Mouse (Mus musculus) heart, adult 8-10 months (tissue): ENCODE results near the gene Asrgl1. TPM values are rescaled to one million over a fixed set of nuclear protein-coding genes. Genes with fewer than 3 reads are reported as not detected.
"Not testable (repeated sequence)": the region's sequence is repeated elsewhere in the genome, so short reads cannot be mapped to it uniquely, and the experiment has no call there.

ENCODE experiments used
- DNase-seq: peaks from one replicate; pipeline ENCODE4 v3.0.0; 2022; ENCODE audit warnings: low spot score
- total RNA-seq, 4 experiments: library from RNA; stranded (reverse); gene quantifications; 2 replicates each; pipeline ENCODE4 v1.2.4; 2022

The Asrgl1 gene
- total RNA-seq, 4 experiments from 2014 or later, result 31.9 to 37.3 (median 37.2) TPM

- no peak for DNase-seq
Measured at GRCm38 (mm10) chr19:9105101-9105685, 30.2 kb downstream of the Asrgl1 start.

DNA sequence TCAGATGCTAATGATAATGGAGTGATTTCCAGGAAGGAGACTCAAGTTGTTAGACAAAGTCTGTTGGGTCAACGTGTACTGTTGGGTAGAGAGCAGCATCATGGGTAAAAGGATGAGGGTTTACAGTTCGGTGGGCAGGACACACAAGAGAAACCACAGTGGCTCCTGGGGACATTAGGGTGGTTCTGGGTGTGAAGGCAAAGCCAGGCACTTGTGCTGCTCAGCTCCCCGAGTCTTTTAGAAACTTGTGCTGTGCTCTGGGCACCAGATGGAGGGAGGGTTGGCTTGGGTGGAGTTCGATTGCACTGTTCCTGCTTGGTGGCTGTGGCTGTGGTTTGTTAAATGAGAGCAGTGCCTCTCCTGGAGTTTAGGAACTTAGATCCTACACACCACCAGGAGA, 31.4 kb downstream of the Asrgl1 start:
- no peak for DNase-seq

DNA sequence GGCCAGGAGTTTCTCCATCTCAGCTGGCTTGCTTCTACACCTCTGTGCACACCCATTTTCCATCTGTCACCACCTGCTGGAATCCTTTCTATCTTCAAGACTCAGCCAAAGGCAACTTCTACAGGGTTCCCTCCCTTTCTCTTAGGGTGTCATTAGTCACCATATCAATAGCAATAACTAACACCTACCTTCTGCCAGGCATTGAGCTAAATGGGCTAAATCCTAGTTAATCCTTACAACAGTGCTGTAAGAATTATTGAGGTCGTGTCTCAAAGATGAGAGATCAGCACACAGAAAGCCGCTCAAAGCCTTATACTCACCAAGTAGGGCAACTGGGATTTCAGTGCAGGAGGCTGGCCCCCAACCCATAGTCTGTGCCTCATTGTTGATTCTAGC, 34.4 kb downstream of the Asrgl1 start:
- DNase-seq, result no peak

GRCm38 (mm10) chr19:9100297-9101061, 35.0 kb downstream of the Asrgl1 start:
- DNase-seq, result no peak

- DNase-seq, result no peak
Measured at GRCm38 (mm10) chr19:9099751-9100150, 35.7 kb downstream of the Asrgl1 start.

- DNase-seq, result no peak
Measured at GRCm38 (mm10) chr19:9097441-9097840, 38.0 kb downstream of the Asrgl1 start.

- no peak for DNase-seq
Measured at GRCm38 (mm10) chr19:9095111-9095510, 40.3 kb downstream of the Asrgl1 start.

DNA sequence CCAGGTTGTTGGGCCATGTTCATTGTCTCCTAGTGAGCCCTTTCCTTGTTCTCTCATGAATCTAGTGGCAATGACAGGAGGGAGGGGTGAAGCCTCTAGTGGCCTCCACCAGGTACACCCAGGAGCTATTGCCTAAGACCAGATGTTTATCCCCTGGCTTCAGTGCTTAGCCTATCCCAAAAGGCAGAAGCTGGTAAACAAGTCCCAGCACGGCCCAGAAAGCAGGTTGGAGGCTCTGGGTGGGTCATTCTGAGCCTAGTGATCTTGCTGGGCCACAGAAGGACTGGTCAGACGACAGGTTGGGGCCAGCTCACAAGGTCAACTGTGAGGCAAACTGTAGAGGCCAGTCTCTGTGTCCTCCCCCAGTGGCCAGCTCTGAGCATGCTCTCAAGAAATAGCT, 44.7 kb downstream of the Asrgl1 start:
- no peak for DNase-seq

DNA sequence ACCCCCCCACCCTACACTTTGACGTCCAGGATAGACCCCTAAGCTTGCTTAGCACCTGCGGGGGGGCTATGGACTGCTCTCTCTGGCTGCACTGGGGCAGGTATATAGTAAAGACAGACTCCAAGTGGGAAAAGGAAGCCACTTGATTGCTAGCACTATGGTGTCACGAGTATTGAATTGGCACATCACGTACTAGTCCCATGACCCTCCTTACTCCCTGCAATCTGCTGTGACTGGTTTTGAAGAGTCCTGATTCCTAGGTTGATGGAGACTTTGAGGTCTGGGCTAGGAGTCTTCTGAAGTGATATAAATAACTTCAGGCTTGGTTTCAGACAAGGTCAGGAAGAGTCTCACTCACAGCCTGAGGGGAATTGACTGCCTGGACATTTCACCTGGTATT, 45.2 kb downstream of the Asrgl1 start:
- DNase-seq, result no peak

DNA sequence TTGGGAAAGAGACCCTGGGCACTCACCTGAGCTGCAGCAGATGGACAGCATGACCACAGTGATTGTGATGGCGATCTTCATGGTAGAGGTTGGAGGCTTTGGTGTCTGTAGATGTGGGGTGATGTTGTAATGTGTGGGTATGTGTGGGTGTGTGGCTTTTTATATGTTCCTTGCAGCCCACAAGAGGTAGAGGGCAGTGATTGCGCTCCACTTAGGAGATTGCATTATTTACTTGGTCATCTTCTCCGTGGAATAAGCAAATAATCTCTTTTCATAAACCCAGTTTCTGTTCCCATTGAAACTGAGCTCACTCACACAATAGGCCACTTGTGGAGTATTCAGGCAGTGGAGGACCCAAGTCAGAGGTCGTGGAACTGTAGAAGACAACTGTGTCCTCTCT, 47.6 kb downstream of the Asrgl1 start, which contains the start of gene Scgb1a1:
Scgb1a1 (minus strand) TSS at position 138 of the 400 bp plus-strand sequence.
- no peak for DNase-seq

- DNase-seq, result not testable (repeated sequence)
Measured at GRCm38 (mm10) chr19:9083892-9084291, 51.5 kb downstream of the Asrgl1 start.

- DNase-seq, result no peak
Measured at GRCm38 (mm10) chr19:9083010-9083355, 52.5 kb downstream of the Asrgl1 start.

- peak; percentile 84 for DNase-seq
Measured at GRCm38 (mm10) chr19:9082191-9083009, 53.0 kb downstream of the Asrgl1 start.

- no peak for DNase-seq
Measured at GRCm38 (mm10) chr19:9081311-9082190, 53.9 kb downstream of the Asrgl1 start.

DNA sequence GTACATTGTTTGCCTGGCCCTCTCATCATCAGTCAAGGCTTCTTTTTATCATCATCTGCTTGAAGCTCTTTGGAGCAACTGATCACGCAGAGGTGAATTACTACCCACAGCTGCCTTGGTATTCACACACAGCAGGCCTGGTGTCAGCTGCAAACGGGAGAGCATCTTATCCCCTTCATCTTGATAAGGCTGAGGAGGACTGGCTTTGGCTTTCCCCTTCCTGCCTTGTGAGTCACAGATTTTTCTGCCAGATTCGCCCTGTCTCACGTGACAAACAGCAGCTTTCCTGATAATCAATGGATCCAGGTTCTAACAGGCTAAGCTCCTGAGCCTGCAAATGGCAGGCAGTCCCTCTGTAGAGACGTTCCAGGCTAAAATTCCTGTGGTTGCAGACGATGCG, 55.5 kb downstream of the Asrgl1 start:
- DNase-seq, result no peak

DNA sequence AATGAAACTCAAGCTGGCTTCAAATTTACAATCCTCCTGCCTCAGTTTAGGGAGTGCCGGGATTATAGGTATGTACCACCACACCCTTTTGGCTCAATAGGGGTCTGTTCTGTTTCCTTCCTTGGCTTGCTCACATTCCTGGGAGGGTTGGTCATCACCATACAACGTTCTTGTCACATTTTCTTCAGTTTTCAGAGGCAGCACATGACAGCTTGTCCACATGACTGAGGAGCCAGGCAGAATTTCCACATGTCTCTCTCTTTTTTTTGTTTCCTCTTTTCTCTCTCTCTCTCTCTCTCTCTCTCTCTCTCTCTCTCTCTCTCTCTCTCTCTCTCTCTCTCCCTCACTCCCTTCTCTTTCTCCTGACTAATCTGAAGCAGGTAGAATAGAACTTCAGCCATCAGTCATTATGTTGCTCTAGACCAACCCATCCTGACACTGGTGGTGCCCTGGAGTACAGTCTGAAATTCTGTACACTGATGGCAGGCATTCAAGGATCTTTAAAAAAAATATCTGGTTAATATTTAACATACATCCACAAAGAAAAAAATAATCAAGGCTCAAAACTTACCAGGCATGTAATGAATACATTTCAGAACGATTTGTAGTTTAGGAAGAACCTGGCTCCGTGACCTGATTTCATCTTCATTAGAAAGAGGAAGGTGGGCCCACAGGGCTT, 58.3 kb downstream of the Asrgl1 start:
- no peak for DNase-seq

DNA sequence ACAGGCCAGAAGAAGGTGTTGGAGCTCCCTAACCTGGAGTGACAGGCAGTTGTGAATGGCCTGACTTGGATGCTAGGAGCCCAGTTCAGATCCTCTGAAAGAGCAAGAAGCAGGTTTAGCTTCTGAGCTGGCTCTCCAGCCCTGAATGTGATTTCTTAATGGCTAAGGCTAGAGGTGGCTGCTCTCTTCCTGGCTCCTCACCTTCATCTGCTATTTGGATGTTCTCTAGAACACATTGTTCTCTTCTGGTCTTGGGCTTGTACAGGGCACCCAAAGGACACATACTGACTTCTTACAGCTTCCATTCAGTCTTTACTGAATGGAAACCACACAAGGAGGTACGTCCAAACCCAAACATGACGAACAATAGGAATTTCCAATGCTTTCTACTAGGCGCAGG, 59.4 kb downstream of the Asrgl1 start:
- DNase-seq, result no peak

GRCm38 (mm10) chr19:9075558-9075957, 59.9 kb downstream of the Asrgl1 start:
- no peak for DNase-seq

- DNase-seq, result no peak
Measured at GRCm38 (mm10) chr19:9074424-9074823, 61.0 kb downstream of the Asrgl1 start.

GRCm38 (mm10) chr19:9073776-9074411, 61.5 kb downstream of the Asrgl1 start:
- DNase-seq, result peak; percentile 77

GRCm38 (mm10) chr19:9072157-9072530, 63.3 kb downstream of the Asrgl1 start:
- DNase-seq, result no peak
